Mouse (Mus musculus) cerebellum, adult 8-10 months (tissue): ENCODE measurements around the gene Plekhg3.

Source experiments
- DNase-seq: peaks from one replicate; pipeline ENCODE4 v3.0.0; 2022

Gene Plekhg3

GRCm38 (mm10) chr12:76589531-76589930 lies 58.8 kb downstream of the Plekhg3 start:
- no peak for DNase-seq

GRCm38 (mm10) chr12:76591037-76591436 lies 60.3 kb downstream of the Plekhg3 start:
- no peak for DNase-seq

- DNase-seq = peak; percentile 59
Measured at GRCm38 (mm10) chr12:76592213-76592612, 61.5 kb downstream of the Plekhg3 start.

- DNase-seq = no peak
Measured at GRCm38 (mm10) chr12:76593254-76593653, 62.6 kb downstream of the Plekhg3 start.

GRCm38 (mm10) chr12:76593839-76594322 lies 63.2 kb downstream of the Plekhg3 start:
- DNase-seq = no peak

- no peak for DNase-seq
Measured at GRCm38 (mm10) chr12:76594556-76594955, 63.9 kb downstream of the Plekhg3 start.

GRCm38 (mm10) chr12:76595830-76596229 lies 65.1 kb downstream of the Plekhg3 start:
- DNase-seq = no peak

- peak; percentile 74 for DNase-seq
Measured at GRCm38 (mm10) chr12:76596292-76597023, 65.8 kb downstream of the Plekhg3 start.

- DNase-seq = peak; percentile 56
Measured at GRCm38 (mm10) chr12:76597577-76598100, 66.9 kb downstream of the Plekhg3 start.

- DNase-seq = no peak
Measured at GRCm38 (mm10) chr12:76598196-76598928, 67.7 kb downstream of the Plekhg3 start.

- DNase-seq = no peak
Measured at GRCm38 (mm10) chr12:76603779-76604178, 73.1 kb downstream of the Plekhg3 start.

- no peak for DNase-seq
Measured at GRCm38 (mm10) chr12:76604546-76604945, 73.9 kb downstream of the Plekhg3 start.

GRCm38 (mm10) chr12:76605837-76606236 lies 75.1 kb downstream of the Plekhg3 start:
- DNase-seq = no peak

- no peak for DNase-seq
Measured at GRCm38 (mm10) chr12:76608241-76608640, 77.5 kb downstream of the Plekhg3 start.

- no peak for DNase-seq
Measured at GRCm38 (mm10) chr12:76608997-76609565, 78.4 kb downstream of the Plekhg3 start.

- DNase-seq = no peak
Measured at GRCm38 (mm10) chr12:76612621-76613020, 81.9 kb downstream of the Plekhg3 start.

GRCm38 (mm10) chr12:76614868-76615579 lies 84.3 kb downstream of the Plekhg3 start:
- DNase-seq = no peak

- no peak for DNase-seq
Measured at GRCm38 (mm10) chr12:76615580-76615937, 84.9 kb downstream of the Plekhg3 start.

- DNase-seq = no peak
Measured at GRCm38 (mm10) chr12:76618175-76618574, 87.5 kb downstream of the Plekhg3 start.

GRCm38 (mm10) chr12:76619847-76620246 lies 89.2 kb downstream of the Plekhg3 start:
- DNase-seq = no peak

- DNase-seq = no peak
Measured at GRCm38 (mm10) chr12:76623374-76623773, 92.7 kb downstream of the Plekhg3 start.
